Mouse (Mus musculus) kidney, embryonic 14.5 days (tissue): ENCODE data around the gene Stab1. TPM values are rescaled to one million over a fixed set of nuclear protein-coding genes. Genes with fewer than 3 reads are reported as not detected.

ENCODE experiments used
- polyA plus RNA-seq: library from polyadenylated mRNA; unstranded; fragments of >200 nt; fragmentation: Nextera tagmentation; extraction: Ambion mirVana; gene quantifications from 2 replicates; pipeline ENCODE4 v1.2.1, GENCODE M21; 2014

Gene Stab1
- polyA plus RNA-seq, 1 experiment from 2014 or later, result 41.1 TPM

Other genes starting within 250 kb of the Stab1 start
- 0.30 TPM in 1 of 2 replicates, not detected in the other for gene Itih3, start 244.9 kb downstream of the Stab1 start, polyA plus RNA-seq
- gene Itih1, start 225.4 kb downstream of the Stab1 start, polyA plus RNA-seq, result 0.08 and 0.10 TPM in 2 replicates
- 11.1 and 20.3 TPM in 2 replicates for gene Nek4, start 217.3 kb downstream of the Stab1 start, polyA plus RNA-seq
- 66.5 and 72.9 TPM in 2 replicates for gene Glt8d1, start 167.2 kb downstream of the Stab1 start, polyA plus RNA-seq
- 350 and 462 TPM in 2 replicates for gene Spcs1, start 167.0 kb downstream of the Stab1 start, polyA plus RNA-seq
- 104 and 116 TPM in 2 replicates for gene Pbrm1, start 149.5 kb downstream of the Stab1 start, polyA plus RNA-seq
- gene Gnl3, start 149.5 kb downstream of the Stab1 start, polyA plus RNA-seq, result 146 and 166 TPM in 2 replicates
- gene Smim4, start 39.7 kb downstream of the Stab1 start, polyA plus RNA-seq, result 98.5 and 124 TPM in 2 replicates
- gene Nt5dc2, start 37.6 kb downstream of the Stab1 start, polyA plus RNA-seq, result 377 and 517 TPM in 2 replicates
- 3.0 and 3.9 TPM in 2 replicates for gene Tnnc1, start 39.7 kb upstream of the Stab1 start, polyA plus RNA-seq
- 259 and 375 TPM in 2 replicates for gene Nisch, start 48.3 kb upstream of the Stab1 start, polyA plus RNA-seq
- gene Sema3g, start 49.2 kb upstream of the Stab1 start, polyA plus RNA-seq, result 0.56 and 0.64 TPM in 2 replicates
- gene Phf7, start 82.7 kb upstream of the Stab1 start, polyA plus RNA-seq, result 12.4 and 14.7 TPM in 2 replicates
- gene Bap1, start 82.8 kb upstream of the Stab1 start, polyA plus RNA-seq, result 60.0 and 90.3 TPM in 2 replicates
- gene Dnah1, start 155.3 kb upstream of the Stab1 start, polyA plus RNA-seq, result 5.5 and 9.0 TPM in 2 replicates
- 27.4 and 49.8 TPM in 2 replicates for gene Capn7, start 168.0 kb upstream of the Stab1 start, polyA plus RNA-seq